Mouse (Mus musculus): Measurements from ENCODE around the gene Plppr1. TPM values are rescaled to one million over a fixed set of nuclear protein-coding genes. Genes with fewer than 3 reads are reported as not detected.

The Plppr1 gene
- total and polyA plus RNA-seq, 3 experiments, result not detected

DNA sequence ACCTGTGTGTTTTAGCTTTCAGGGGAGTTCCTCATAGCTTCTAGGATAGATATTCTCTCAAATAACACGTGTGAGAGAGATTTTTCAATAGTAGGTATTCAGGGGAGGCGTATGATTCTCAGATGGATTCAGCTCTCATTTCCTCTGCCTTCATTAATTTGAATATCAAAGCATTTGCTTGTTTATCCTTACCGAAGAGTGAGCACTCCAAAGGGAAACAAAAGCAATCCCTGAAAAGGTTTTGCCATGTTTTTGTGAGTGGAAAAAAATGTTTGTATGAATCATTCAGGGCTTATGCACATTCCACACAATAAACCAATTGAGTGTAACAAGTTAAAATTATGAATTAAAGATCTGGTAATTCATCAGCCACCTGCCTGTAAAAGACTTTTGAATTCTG lies 29.1 kb downstream of the Plppr1 start:
- H3K9ac ChIP-seq (ENCODE audit: control insufficient read depth, low read depth, low read length, poor library complexity, severe bottlenecking), result no peak overlapping the region
- H3K27ac ChIP-seq (ENCODE audit: control insufficient read depth, low read depth, low read length), result no peak overlapping the region
- no peaks in the 10 kb centered on the region for H3K9me3 ChIP-seq (replicated peaks; ENCODE audit: insufficient read depth, low read length)
- H3K27me3 ChIP-seq (ENCODE audit: control insufficient read depth in 1 of 2, insufficient read depth in 2 of 2, low read length in 2 of 2), result no peaks in the 10 kb centered on the region
- no peaks in the 10 kb centered on the region for H3K79me2 ChIP-seq (ENCODE audit: control insufficient read depth, insufficient read depth, low read length, poor library complexity)
- no peak for DNase-seq (ENCODE audit: low read depth, low spot score)
- no peaks in the 10 kb centered on the region for H3K4me1 ChIP-seq (ENCODE audit: control insufficient read depth in 1 of 2, insufficient read depth in 2 of 2, low read length in 2 of 2)
- no peaks in the 10 kb centered on the region for H3K36me3 ChIP-seq (ENCODE audit: control insufficient read depth in 1 of 2, insufficient read depth in 2 of 2, low read length in 2 of 2)
- H3K4me3 ChIP-seq (ENCODE audit: control insufficient read depth in 1 of 2, insufficient read depth in 1 of 2, low read depth in 2 of 2, low read length in 2 of 2), result no peak overlapping the region
- TF ChIP-seq MYB (IDR thresholded peaks at IDR 0.05; ENCODE audit: low read depth, low read length) (no peak), POLR2AphosphoS5 (IDR thresholded peaks at IDR 0.05; ENCODE audit: borderline replicate concordance, low read depth, low read length) (no peak), SIN3A (IDR thresholded peaks at IDR 0.05; ENCODE audit: low read length) (no peak), MYC (IDR thresholded peaks at IDR 0.05; ENCODE audit: low read depth, low read length) (no peak), CTCF (IDR thresholded peaks at IDR 0.05 in 2 of 3, conservative IDR thresholded peaks at IDR 0.05 in 1 of 3; ENCODE audit: control insufficient read depth in 1 of 3, insufficient read depth in 1 of 3, low read depth in 2 of 3, low read length in 3 of 3, poor library complexity in 1 of 3, severe bottlenecking in 1 of 3) (no peak), MXI1 (IDR thresholded peaks at IDR 0.05; ENCODE audit: low read depth, low read length) (no peak), UBTF (IDR thresholded peaks at IDR 0.05; ENCODE audit: borderline replicate concordance, insufficient read depth, low read depth, low read length) (no peak), USF1 (IDR thresholded peaks at IDR 0.05; ENCODE audit: low read depth, low read length) (no peak), KAT2A (conservative IDR thresholded peaks at IDR 0.05; ENCODE audit: low read depth, low read length) (no peak), MAFK (IDR thresholded peaks at IDR 0.05; ENCODE audit: borderline replicate concordance, low read depth, low read length) (no peak), USF2 (IDR thresholded peaks at IDR 0.05; ENCODE audit: borderline replicate concordance in 1 of 2, insufficient read depth in 1 of 2, low read depth in 1 of 2, low read length in 2 of 2) (no peak), E2F4 (IDR thresholded peaks at IDR 0.05; ENCODE audit: borderline replicate concordance, low read depth, low read length) (no peak), HCFC1 (IDR thresholded peaks at IDR 0.05; ENCODE audit: low read depth, low read length) (no peak), TAL1 (IDR thresholded peaks at IDR 0.05; ENCODE audit: low read length) (no peak), ZC3H11A (IDR thresholded peaks at IDR 0.05; ENCODE audit: low read depth, low read length) (no peak), NELFE (IDR thresholded peaks at IDR 0.05; ENCODE audit: low read depth, low read length) (no peak)

DNA sequence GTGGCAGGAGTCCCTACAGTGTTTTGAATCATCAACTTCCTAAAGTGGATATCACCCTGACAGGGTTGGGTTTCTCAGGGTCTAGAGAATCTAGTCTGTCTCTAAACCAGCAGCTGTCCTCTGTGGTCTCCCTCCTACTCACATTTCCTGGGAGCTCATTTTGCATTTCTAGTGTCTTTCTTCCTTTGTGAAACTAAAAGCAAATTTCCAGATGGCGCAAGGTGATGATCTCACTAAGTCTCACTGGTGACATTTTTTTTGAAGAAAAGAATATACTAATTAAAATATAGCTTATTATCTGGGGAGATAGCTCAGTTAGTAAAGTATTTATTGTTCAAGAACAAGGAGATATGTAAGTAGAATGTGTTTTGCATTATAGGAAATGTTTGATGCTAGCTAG lies 31.4 kb downstream of the Plppr1 start:
- Histone ChIP-seq H3K36me3 (ENCODE audit: control insufficient read depth in 1 of 2, insufficient read depth in 2 of 2, low read length in 2 of 2) (no peaks in the 10 kb centered on the region), H3K27ac (ENCODE audit: control insufficient read depth, low read depth, low read length) (no peak overlapping the region), H3K9ac (ENCODE audit: control insufficient read depth, low read depth, low read length, poor library complexity, severe bottlenecking) (no peak overlapping the region), H3K79me2 (ENCODE audit: control insufficient read depth, insufficient read depth, low read length, poor library complexity) (no peaks in the 10 kb centered on the region), H3K27me3 (ENCODE audit: control insufficient read depth in 1 of 2, insufficient read depth in 2 of 2, low read length in 2 of 2) (no peaks in the 10 kb centered on the region), H3K4me3 (ENCODE audit: control insufficient read depth in 1 of 2, insufficient read depth in 1 of 2, low read depth in 2 of 2, low read length in 2 of 2) (no peak overlapping the region), H3K9me3 (replicated peaks; ENCODE audit: insufficient read depth, low read length) (no peaks in the 10 kb centered on the region), H3K4me1 (ENCODE audit: control insufficient read depth in 1 of 2, insufficient read depth in 2 of 2, low read length in 2 of 2) (no peaks in the 10 kb centered on the region)
- no peak for DNase-seq (ENCODE audit: low read depth, low spot score)
- TF ChIP-seq EP300 (IDR thresholded peaks at IDR 0.05; ENCODE audit: low read depth in 1 of 2, low read length in 2 of 2) (no peak), NRF1 (IDR thresholded peaks at IDR 0.05; ENCODE audit: insufficient read depth, low read depth, low read length, poor library complexity, severe bottlenecking) (no peak), CHD2 (IDR thresholded peaks at IDR 0.05; ENCODE audit: low read length) (no peak), POLR2AphosphoS2 (IDR thresholded peaks at IDR 0.05; ENCODE audit: low read length) (no peak)

All from MEL (cell line).